Mouse (Mus musculus) MEL (cell line): Measurements from ENCODE around the gene Uba3. TPM values are rescaled to one million over a fixed set of nuclear protein-coding genes. Genes with fewer than 3 reads are reported as not detected.

Source experiments
- DNase-seq: peaks from one replicate; pipeline ENCODE4 v3.0.0; 2011; ENCODE audit warnings: low read depth, low spot score
- H3K27ac ChIP-seq: 2 replicates; pipeline ENCODE4 v1.5.1; 2012; ENCODE audit warnings: low read depth, mild to moderate bottlenecking, control low read depth, low read length, moderate library complexity; ENCODE audit not compliant: control insufficient read depth
- H3K27me3 ChIP-seq, 2 experiments: fragments of 150-350 bp in 1 of 2; sonication (generic) in 1 of 2; 2 replicates each; pipeline ENCODE4 v1.6.1; 2012; ENCODE audit warnings: low read length in 2 of 2, mild to moderate bottlenecking in 2 of 2, improper control_type of control experiment in 1 of 2, moderate library complexity in 1 of 2; ENCODE audit not compliant: insufficient read depth in 2 of 2, control insufficient read depth in 1 of 2
- H3K36me3 ChIP-seq, 2 experiments: 2 replicates each; pipeline ENCODE4 v1.6.1; 2012 to 2014; ENCODE audit warnings: low read length in 2 of 2, improper control_type of control experiment in 1 of 2, inconsistent platforms in 1 of 2, mild to moderate bottlenecking in 1 of 2; ENCODE audit not compliant: insufficient read depth in 2 of 2, control insufficient read depth in 1 of 2
- H3K4me1 ChIP-seq, 2 experiments: fragments of 150-350 bp in 1 of 2; sonication (generic) in 1 of 2; 2 replicates each; pipeline ENCODE4 v1.6.1; 2012; ENCODE audit warnings: low read length in 2 of 2, improper control_type of control experiment in 1 of 2, mild to moderate bottlenecking in 1 of 2; ENCODE audit not compliant: insufficient read depth in 2 of 2, control insufficient read depth in 1 of 2
- H3K4me3 ChIP-seq, 2 experiments: fragments of 150-350 bp in 1 of 2; sonication (generic) in 1 of 2; 2 replicates each; pipeline ENCODE4 v1.5.1; 2012; ENCODE audit warnings: low read depth in 2 of 2, low read length in 2 of 2, mild to moderate bottlenecking in 2 of 2, moderate library complexity in 2 of 2, control low read depth in 1 of 2, improper control_type of control experiment in 1 of 2; ENCODE audit not compliant: control insufficient read depth in 1 of 2, insufficient read depth in 1 of 2
- H3K79me2 ChIP-seq: 2 replicates; pipeline ENCODE4 v1.6.1; 2012; ENCODE audit warnings: mild to moderate bottlenecking, low read length, moderate library complexity; ENCODE audit not compliant: control insufficient read depth, poor library complexity, insufficient read depth
- H3K9ac ChIP-seq: 2 replicates; pipeline ENCODE4 v1.6.1; 2012; ENCODE audit warnings: low read depth, mild to moderate bottlenecking, control low read depth, low read length, moderate library complexity; ENCODE audit not compliant: control insufficient read depth, poor library complexity, severe bottlenecking
- H3K9me3 ChIP-seq: fragments of 150-350 bp; sonication (generic); replicated peaks from 2 replicates; pipeline ENCODE4 v1.6.1; 2012; ENCODE audit warnings: mild to moderate bottlenecking, low read length, improper control_type of control experiment, moderate library complexity; ENCODE audit not compliant: insufficient read depth
- BHLHE40 ChIP-seq: IDR thresholded peaks from 2 replicates; pipeline ENCODE4 v1.6.1; 2012; ENCODE audit warnings: low read depth, mild to moderate bottlenecking, inconsistent platforms, low read length, improper control_type of control experiment, borderline replicate concordance
- CHD2 ChIP-seq: IDR thresholded peaks from 2 replicates; pipeline ENCODE4 v1.6.1; 2011; ENCODE audit warnings: low read length, improper control_type of control experiment
- CTCF ChIP-seq, 3 experiments: IDR thresholded peaks in 2 of 3; conservative IDR thresholded peaks in 1 of 3; 2 replicates each; pipeline ENCODE4 v1.5.1; 2011 to 2012; ENCODE audit warnings: low read length in 3 of 3, low read depth in 2 of 3, mild to moderate bottlenecking in 2 of 3, improper control_type of control experiment in 1 of 3, inconsistent platforms in 1 of 3, mixed read lengths in 1 of 3, moderate library complexity in 1 of 3; ENCODE audit not compliant: control insufficient read depth in 1 of 3, insufficient read depth in 1 of 3, poor library complexity in 1 of 3, severe bottlenecking in 1 of 3
- E2F4 ChIP-seq: IDR thresholded peaks from 2 replicates; pipeline ENCODE4 v1.6.1; 2011; ENCODE audit warnings: low read depth, low read length, improper control_type of control experiment, borderline replicate concordance
- ELF1 ChIP-seq: IDR thresholded peaks from 2 replicates; pipeline ENCODE4 v1.6.1; 2014; ENCODE audit warnings: low read depth, mild to moderate bottlenecking, inconsistent platforms, low read length, improper control_type of control experiment, moderate library complexity
- EP300 ChIP-seq, 2 experiments: IDR thresholded peaks; 2 replicates each; pipeline ENCODE4 v1.6.1; 2011; ENCODE audit warnings: improper control_type of control experiment in 2 of 2, low read length in 2 of 2, low read depth in 1 of 2, mild to moderate bottlenecking in 1 of 2
- GABPA ChIP-seq: IDR thresholded peaks from 2 replicates; pipeline ENCODE4 v1.6.1; 2012; ENCODE audit warnings: low read depth, mild to moderate bottlenecking, inconsistent platforms, low read length, improper control_type of control experiment, moderate library complexity
- GATA1 ChIP-seq: IDR thresholded peaks from 2 replicates; pipeline ENCODE4 v1.6.1; 2011; ENCODE audit warnings: low read depth, low read length, improper control_type of control experiment
- HCFC1 ChIP-seq: IDR thresholded peaks from 2 replicates; pipeline ENCODE4 v1.6.1; 2012; ENCODE audit warnings: low read depth, mild to moderate bottlenecking, inconsistent platforms, low read length, improper control_type of control experiment, moderate library complexity
- JUND ChIP-seq: IDR thresholded peaks from 2 replicates; pipeline ENCODE4 v1.6.1; 2011; ENCODE audit warnings: low read depth, mild to moderate bottlenecking, improper control_type of control experiment, low read length
- KAT2A ChIP-seq: conservative IDR thresholded peaks from 2 replicates; pipeline ENCODE4 v1.6.1; 2012; ENCODE audit warnings: low read depth, low read length, improper control_type of control experiment, inconsistent platforms
- MAX ChIP-seq: IDR thresholded peaks from 2 replicates; pipeline ENCODE4 v1.6.1; 2011; ENCODE audit warnings: low read length, improper control_type of control experiment
- MAZ ChIP-seq: IDR thresholded peaks from 2 replicates; pipeline ENCODE4 v1.6.1; 2012; ENCODE audit warnings: low read depth, mild to moderate bottlenecking, inconsistent platforms, low read length, improper control_type of control experiment
- MEF2A ChIP-seq: IDR thresholded peaks from 2 replicates; pipeline ENCODE4 v1.6.1; 2014; ENCODE audit warnings: low read depth, mild to moderate bottlenecking, inconsistent platforms, low read length, improper control_type of control experiment; ENCODE audit not compliant: poor library complexity, insufficient replicate concordance, severe bottlenecking; ENCODE audit errors: extremely low read depth
- MXI1 ChIP-seq: IDR thresholded peaks from 2 replicates; pipeline ENCODE4 v1.6.1; 2011; ENCODE audit warnings: mild to moderate bottlenecking, low read depth, low read length, improper control_type of control experiment
- MYB ChIP-seq: IDR thresholded peaks from 2 replicates; pipeline ENCODE4 v1.6.1; 2011; ENCODE audit warnings: mild to moderate bottlenecking, low read depth, low read length, improper control_type of control experiment
- NRF1 ChIP-seq: IDR thresholded peaks from 2 replicates; pipeline ENCODE4 v1.6.1; 2014; ENCODE audit warnings: low read depth, mild to moderate bottlenecking, inconsistent platforms, low read length, improper control_type of control experiment, moderate library complexity; ENCODE audit not compliant: poor library complexity, insufficient read depth, severe bottlenecking
- POLR2AphosphoS2 ChIP-seq: IDR thresholded peaks from 2 replicates; pipeline ENCODE4 v1.6.1; 2011; ENCODE audit warnings: low read length, improper control_type of control experiment
- POLR2AphosphoS5 ChIP-seq: IDR thresholded peaks from 2 replicates; pipeline ENCODE4 v1.6.1; 2012; ENCODE audit warnings: low read depth, borderline replicate concordance, mild to moderate bottlenecking, inconsistent platforms, low read length, moderate library complexity, mixed read lengths
- RAD21 ChIP-seq: IDR thresholded peaks from 2 replicates; pipeline ENCODE4 v1.6.1; 2011; ENCODE audit warnings: mild to moderate bottlenecking, low read depth, low read length, improper control_type of control experiment
- RCOR1 ChIP-seq: IDR thresholded peaks from 2 replicates; pipeline ENCODE4 v1.6.1; 2012; ENCODE audit warnings: low read depth, mild to moderate bottlenecking, inconsistent platforms, low read length, improper control_type of control experiment
- SIN3A ChIP-seq: IDR thresholded peaks from 2 replicates; pipeline ENCODE4 v1.6.1; 2012; ENCODE audit warnings: low read length, improper control_type of control experiment, inconsistent platforms
- TAL1 ChIP-seq: IDR thresholded peaks from 2 replicates; pipeline ENCODE4 v1.6.1; 2012; ENCODE audit warnings: mild to moderate bottlenecking, inconsistent platforms, low read length, moderate library complexity, mixed read lengths
- TBP ChIP-seq: IDR thresholded peaks from 2 replicates; pipeline ENCODE4 v1.8.0; 2011; ENCODE audit warnings: low read depth, low read length, improper control_type of control experiment
- UBTF ChIP-seq: IDR thresholded peaks from 2 replicates; pipeline ENCODE4 v1.6.1; 2012; ENCODE audit warnings: low read depth, mild to moderate bottlenecking, inconsistent platforms, low read length, improper control_type of control experiment, moderate library complexity, borderline replicate concordance; ENCODE audit not compliant: insufficient read depth
- USF1 ChIP-seq: IDR thresholded peaks from 2 replicates; pipeline ENCODE4 v1.6.1; 2014; ENCODE audit warnings: low read depth, mild to moderate bottlenecking, inconsistent platforms, low read length, improper control_type of control experiment, moderate library complexity
- ZKSCAN1 ChIP-seq: IDR thresholded peaks from 2 replicates; pipeline ENCODE4 v1.6.1; 2012; ENCODE audit warnings: low read depth, mild to moderate bottlenecking, inconsistent platforms, low read length, improper control_type of control experiment, moderate library complexity
- ZNF384 ChIP-seq: IDR thresholded peaks from 2 replicates; pipeline ENCODE4 v1.6.1; 2012; ENCODE audit warnings: low read depth, mild to moderate bottlenecking, inconsistent platforms, low read length, improper control_type of control experiment
- polyA plus RNA-seq, 2 experiments: library from polyadenylated mRNA; stranded (reverse) in 1 of 2; unstranded in 1 of 2; fragments of >175 nt in 1 of 2; fragments of >200 nt in 1 of 2; gene quantifications; 2 replicates each; pipeline versions ENCODE4 v1.2.1 to v1.2.4; 2012; ENCODE audit warnings: low replicate concordance in 2 of 2, low read depth in 1 of 2; ENCODE audit not compliant: insufficient read length in 2 of 2, insufficient read depth in 1 of 2, missing spikeins in 1 of 2
- total RNA-seq: library from RNA; depleted of rRNA; stranded (reverse); fragments of 300-350 nt; gene quantifications from 2 replicates; pipeline ENCODE4 v1.2.3, GENCODE M21; 2012

The Uba3 gene
- total and polyA plus RNA-seq, 3 experiments = 37.1 to 38.1 TPM; not detected in 1

GRCm38 (mm10) chr6:97149721-97150120 is 55.7 kb downstream of the Uba3 start:
- TF ChIP-seq TAL1 (no peak), JUND (no peak), EP300 (IDR thresholded peaks at IDR 0.05; ENCODE audit: low read depth in 1 of 2, low read length in 2 of 2) (no peak), KAT2A (no peak), NRF1 (no peak), MAZ (no peak), MYB (no peak), TBP (no peak), GABPA (no peak)
- Histone ChIP-seq H3K27ac (no peak overlapping the region), H3K79me2 (no peaks in the 10 kb centered on the region; the same call in 1 of the 2 replicates), H3K27me3 (no peaks in the 10 kb centered on the region), H3K9ac (no peak overlapping the region), H3K36me3 (peaks cover 3 to 6% of the 10 kb centered on the region in 2 experiments), H3K9me3 (no peaks in the 10 kb centered on the region), H3K4me1 (peaks cover 0 to 7% of the 10 kb centered on the region in 2 experiments; a peak in 2 of 4 replicates), H3K4me3 (no peak overlapping the region)
- DNase-seq = peak; percentile 15

GRCm38 (mm10) chr6:97148383-97149251 is 56.8 kb downstream of the Uba3 start, which contains the start of gene Eogt:
Gene Eogt, minus strand, starts transcription at chr6:97149182.
- H3K4me1 ChIP-seq = peaks cover 0 to 7% of the 10 kb centered on the region in 2 experiments; a peak in 2 of 4 replicates
- H3K27ac ChIP-seq = peak within 1 kb of the TSS; percentile 14
- peaks cover 0 to 3% of the 10 kb centered on the region in 2 experiments; a peak in 3 of 4 replicates for H3K36me3 ChIP-seq
- peak within 1 kb of the TSS; percentile 67 to 94 for H3K4me3 ChIP-seq
- no peaks in the 10 kb centered on the region for H3K27me3 ChIP-seq
- H3K9ac ChIP-seq = peak within 1 kb of the TSS; percentile 77
- H3K79me2 ChIP-seq = no peaks in the 10 kb centered on the region; the same call in 1 of the 2 replicates
- peak; percentile 88 for DNase-seq
- no peaks in the 10 kb centered on the region for H3K9me3 ChIP-seq
- peak; percentile 48; the same call in 1 of the 2 replicates for TF ChIP-seq HCFC1
- no peak for TF ChIP-seq ELF1
- TF ChIP-seq ZKSCAN1 = 0 out of 2 replicates have a peak, but pooled peaks have one; percentile 25
- TF ChIP-seq NRF1 = no peak
- TF ChIP-seq RCOR1 = no peak
- no peak for TF ChIP-seq MEF2A
- no peak for TF ChIP-seq EP300 (IDR thresholded peaks at IDR 0.05; ENCODE audit: low read depth in 1 of 2, low read length in 2 of 2)
- no peak for TF ChIP-seq KAT2A
- no peak for TF ChIP-seq CHD2
- TF ChIP-seq CTCF (IDR thresholded peaks at IDR 0.05 in 2 of 3, conservative IDR thresholded peaks at IDR 0.05 in 1 of 3; ENCODE audit: control insufficient read depth in 1 of 3, insufficient read depth in 1 of 3, low read depth in 2 of 3, low read length in 3 of 3, poor library complexity in 1 of 3, severe bottlenecking in 1 of 3) = peak; percentile 24 to 64 (median 51); a peak in 5 of 6 replicates
- no peak; the same call in 1 of the 2 replicates for TF ChIP-seq SIN3A
- no peak for TF ChIP-seq E2F4
- no peak for TF ChIP-seq MYB
- no peak for TF ChIP-seq POLR2AphosphoS5
- TF ChIP-seq USF1 = no peak
- TF ChIP-seq GABPA = no peak
- no peak for TF ChIP-seq BHLHE40
- no peak; the same call in 1 of the 2 replicates for TF ChIP-seq POLR2AphosphoS2
- TF ChIP-seq UBTF = 0 out of 2 replicates have a peak, but pooled peaks have one; percentile 27
- peak; percentile 28; the same call in 1 of the 2 replicates for TF ChIP-seq MAX
- TF ChIP-seq GATA1 = no peak
- no peak for TF ChIP-seq MXI1
- TF ChIP-seq RAD21 = no peak
- TF ChIP-seq JUND = no peak
- no peak for TF ChIP-seq ZNF384
